Mouse (Mus musculus): ENCODE measurements around the gene Vav1. TPM values are rescaled to one million over a fixed set of nuclear protein-coding genes. Genes with fewer than 3 reads are reported as not detected.
"Not testable (repeated sequence)": the region's sequence is repeated elsewhere in the genome, so short reads cannot be mapped to it uniquely, and the experiment has no call there.

The Vav1 gene
- polyA plus RNA-seq, 2 experiments from 2014 or later = 74.1 to 83.7 TPM

GRCm38 (mm10) chr17:57253306-57253705, 25.6 kb upstream of the Vav1 start:
- ATAC-seq = no peak

DNA sequence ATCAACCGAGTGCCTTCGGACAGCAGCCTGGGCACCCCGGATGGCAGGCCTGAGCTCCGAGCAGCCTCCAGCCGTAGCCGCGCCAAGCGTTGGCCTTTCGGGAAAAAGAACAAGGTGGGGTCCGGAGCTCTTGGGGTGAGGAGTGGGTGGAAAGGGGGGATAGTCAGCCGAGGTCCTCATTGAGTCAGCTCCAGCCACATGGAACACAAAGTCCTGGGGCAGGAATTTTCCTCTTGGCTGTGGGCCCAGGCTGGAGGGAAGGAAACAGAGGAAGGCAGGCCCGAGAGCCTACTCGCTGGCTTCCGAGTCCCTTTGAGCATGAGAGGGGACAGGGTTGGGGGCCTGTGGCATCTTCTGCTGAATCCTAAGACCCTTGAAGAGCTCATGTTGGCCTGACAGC, 23.5 kb upstream of the Vav1 start:
- no peak for ATAC-seq

GRCm38 (mm10) chr17:57256921-57257485, 21.9 kb upstream of the Vav1 start:
- no peak for ATAC-seq

GRCm38 (mm10) chr17:57258191-57258590, 20.7 kb upstream of the Vav1 start:
- ATAC-seq = no peak

DNA sequence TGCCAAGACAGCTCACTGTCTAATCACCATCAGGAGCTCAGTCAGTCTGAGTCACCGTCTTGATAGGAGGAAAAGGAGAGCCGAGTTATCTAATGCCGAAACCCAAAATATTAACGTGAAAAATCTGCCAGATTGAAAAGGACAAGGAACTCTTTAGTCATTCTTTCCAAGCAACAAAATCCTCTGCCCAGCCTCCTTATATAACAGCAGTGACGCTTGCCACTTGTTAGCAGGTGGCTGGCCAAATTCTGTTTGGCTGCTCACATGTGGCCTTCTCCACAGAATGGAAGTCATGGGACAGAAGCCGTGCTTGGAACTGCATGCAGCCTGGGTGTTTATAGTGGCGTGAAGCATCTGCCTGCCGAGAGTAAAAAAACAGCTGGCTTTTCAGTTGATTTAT, 19.2 kb upstream of the Vav1 start:
- no peak for ATAC-seq

DNA sequence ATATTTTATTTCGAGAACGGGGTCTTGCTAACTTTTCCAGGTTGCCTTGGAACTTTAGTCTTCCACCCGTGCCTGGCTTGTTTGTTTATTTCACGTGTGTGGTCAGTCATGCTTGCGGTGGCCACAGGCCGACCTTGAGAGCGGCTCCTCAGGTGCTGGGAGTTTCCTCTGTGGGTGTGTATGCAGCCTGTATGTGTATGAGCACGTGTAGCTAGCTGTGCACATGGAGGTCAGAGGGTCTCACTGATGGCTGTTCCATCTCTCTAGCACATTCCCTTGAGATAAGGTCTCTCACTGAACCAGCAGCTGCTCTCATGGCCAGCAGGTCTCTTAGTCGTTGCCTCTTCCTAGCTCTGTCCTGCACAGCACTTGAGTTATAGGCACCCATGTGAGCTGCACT, 18.5 kb upstream of the Vav1 start:
- ATAC-seq = no peak

DNA sequence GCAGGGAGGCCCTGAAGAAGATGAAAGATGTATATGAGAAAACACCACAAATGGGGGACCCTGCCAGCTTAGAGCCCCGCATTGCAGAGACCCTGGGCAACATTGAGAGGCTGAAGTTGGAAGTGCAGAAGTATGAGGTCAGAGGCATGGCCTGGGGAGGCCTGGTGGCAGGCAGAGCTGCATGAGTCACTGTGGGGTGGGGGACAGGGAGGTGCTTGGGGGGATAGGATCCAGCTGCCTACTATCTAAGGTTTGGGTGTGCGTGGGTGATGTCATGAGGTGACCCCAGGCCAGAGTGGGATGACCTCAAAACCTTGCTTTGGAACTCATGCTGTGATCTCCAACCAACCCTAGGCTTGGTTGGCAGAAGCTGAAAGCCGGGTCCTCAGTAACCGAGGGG, 17.6 kb upstream of the Vav1 start:
- ATAC-seq = no peak

GRCm38 (mm10) chr17:57261796-57262195, 17.1 kb upstream of the Vav1 start:
- ATAC-seq = no peak

- no peak for ATAC-seq
These were observed 15.9 kb upstream of the Vav1 start for GRCm38 (mm10) chr17:57262901-57263550.

GRCm38 (mm10) chr17:57264164-57264563, 14.7 kb upstream of the Vav1 start:
- peak; percentile 61 for ATAC-seq

GRCm38 (mm10) chr17:57264972-57265945, 13.6 kb upstream of the Vav1 start:
- ATAC-seq = peak; percentile 23

- no peak for ATAC-seq
These were observed 11.3 kb upstream of the Vav1 start for GRCm38 (mm10) chr17:57267556-57268126.

DNA sequence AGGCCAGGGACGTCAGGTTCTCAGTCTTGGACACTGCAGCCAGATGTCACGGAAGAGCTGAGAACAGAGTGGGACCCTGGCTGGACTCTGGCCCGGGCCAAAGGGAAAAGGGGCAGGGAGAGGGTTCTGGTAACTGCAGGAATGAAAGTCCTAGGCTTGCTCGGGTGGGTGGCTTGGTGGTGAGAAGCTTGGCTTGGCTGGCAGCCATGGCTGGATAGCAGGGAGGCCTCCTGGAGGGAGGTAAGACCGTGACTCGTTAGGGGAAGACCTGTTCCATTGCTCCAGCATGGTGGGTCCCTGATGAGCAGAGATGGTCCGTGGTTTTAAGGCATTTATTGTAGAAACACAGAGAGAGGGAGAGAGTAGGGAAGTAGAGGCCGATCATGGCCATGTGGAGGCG, 7.6 kb upstream of the Vav1 start:
- ATAC-seq = no peak

GRCm38 (mm10) chr17:57273846-57274245, 5.1 kb upstream of the Vav1 start:
- no peak for ATAC-seq

DNA sequence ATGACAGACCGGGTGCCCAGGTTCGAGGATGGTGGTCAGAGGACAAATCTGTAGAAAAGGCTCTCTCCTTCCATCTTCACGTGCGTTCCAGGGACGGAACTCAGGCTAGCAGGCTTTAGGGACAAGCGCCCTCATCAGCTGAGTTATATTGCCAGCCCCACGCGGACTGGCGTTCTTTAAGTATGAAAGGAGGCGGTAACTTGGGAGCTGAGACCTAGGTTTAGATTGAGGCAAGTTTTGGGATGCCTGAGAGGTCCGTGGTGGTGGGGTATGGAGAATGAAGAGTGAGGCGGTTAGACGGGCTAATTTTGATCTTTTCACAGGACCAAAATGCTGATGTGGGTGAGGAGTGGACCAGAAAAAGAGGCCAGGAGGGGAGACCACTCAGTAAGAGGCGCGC, 4.2 kb upstream of the Vav1 start:
- ATAC-seq = no peak

GRCm38 (mm10) chr17:57275111-57275996, 3.5 kb upstream of the Vav1 start:
- ATAC-seq = peak; percentile 58

- no peak for ATAC-seq
These were observed 2.9 kb upstream of the Vav1 start for GRCm38 (mm10) chr17:57275997-57276351.

DNA sequence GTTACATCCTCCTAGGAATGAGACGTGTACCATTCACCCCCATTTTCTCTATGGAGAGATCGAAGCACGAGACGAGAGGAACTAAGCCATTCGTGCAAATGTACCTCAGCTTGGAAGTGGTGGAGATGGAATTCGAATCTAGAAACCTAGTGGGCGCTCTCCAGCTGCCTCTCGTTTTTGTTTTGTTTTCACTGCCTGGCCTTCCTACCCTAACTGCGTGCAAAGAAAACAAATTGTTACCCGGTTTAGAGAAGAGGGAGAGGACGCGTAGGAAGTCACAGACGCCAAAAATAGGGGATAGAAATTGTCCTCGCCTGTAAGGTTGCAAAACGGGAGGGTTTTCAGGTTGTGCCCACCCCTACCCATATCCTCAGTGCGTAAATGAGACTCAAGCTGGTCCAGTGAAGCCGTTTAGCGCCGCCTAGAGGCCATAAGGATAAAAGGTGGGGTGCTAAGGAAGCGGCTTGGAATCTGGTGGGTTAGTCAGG, 2.2 kb upstream of the Vav1 start:
- peak; percentile 25 for ATAC-seq

DNA sequence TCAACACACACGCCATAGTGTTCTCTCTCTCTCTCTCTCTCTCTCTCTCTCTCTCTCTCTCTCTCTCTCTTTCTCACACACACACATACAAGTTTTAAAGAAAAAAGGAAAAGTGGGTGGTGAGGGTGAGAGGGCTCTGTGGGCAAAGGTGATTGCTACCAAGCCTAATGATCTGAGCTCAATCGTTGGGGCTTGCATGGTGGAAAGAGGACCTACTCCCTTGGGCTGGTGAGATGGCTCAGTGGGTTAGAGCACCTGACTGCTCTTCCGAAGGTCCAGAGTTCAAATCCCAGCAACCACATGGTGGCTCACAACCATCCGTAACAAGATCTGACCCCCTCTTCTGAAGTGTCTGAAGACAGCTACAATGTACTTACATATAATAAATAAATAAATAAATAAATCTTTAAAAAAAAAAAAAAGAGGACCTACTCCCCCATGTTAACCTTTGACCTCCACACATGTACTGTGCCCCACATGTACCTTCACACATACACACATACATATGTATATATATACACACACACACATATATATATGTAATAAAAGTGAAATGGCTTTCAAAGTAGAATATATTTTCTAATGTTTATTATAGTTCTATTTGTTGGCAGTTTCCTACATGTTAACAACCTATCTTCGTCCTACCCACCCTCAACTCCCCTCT, 1.2 kb upstream of the Vav1 start:
- ATAC-seq = not testable (repeated sequence)

DNA sequence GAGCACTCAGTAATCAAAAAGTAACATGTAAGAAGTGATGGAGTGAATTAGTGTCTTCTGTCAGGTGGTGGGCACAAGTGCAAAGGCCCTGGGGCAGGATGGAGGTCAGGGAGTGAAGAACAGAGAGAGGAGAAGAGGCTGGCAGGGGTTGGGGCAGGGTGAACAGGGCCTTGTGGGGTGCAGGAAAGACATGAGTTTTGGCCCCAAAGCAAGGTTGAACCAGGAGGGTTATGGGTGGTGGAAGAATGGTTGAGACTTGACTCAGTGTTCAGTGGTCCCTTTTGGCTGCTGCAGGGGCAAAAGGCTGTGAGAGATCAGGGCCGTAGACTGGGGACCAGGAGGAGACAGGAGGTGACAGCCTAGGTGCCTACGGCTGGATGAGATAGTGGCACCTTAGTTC, 363 bp upstream of the Vav1 start:
- ATAC-seq = peak; percentile 0

- peak; percentile 34 for ATAC-seq
These were observed 808 bp downstream of the Vav1 start for GRCm38 (mm10) chr17:57279591-57280224.

Data from activated CD4-positive, CD25-positive, alpha-beta regulatory T cell, adult 4 months (primary cell).